Mouse (Mus musculus) thymus, postnatal 4 days (tissue): ENCODE data around the gene Tfrc.
A peak's percentile ranks its signal among the peaks of the same experiment; 100 is the strongest.

Experiments used
- DNase-seq: peaks from one replicate; pipeline ENCODE4 v3.0.0; 2021

Tfrc gene

DNA sequence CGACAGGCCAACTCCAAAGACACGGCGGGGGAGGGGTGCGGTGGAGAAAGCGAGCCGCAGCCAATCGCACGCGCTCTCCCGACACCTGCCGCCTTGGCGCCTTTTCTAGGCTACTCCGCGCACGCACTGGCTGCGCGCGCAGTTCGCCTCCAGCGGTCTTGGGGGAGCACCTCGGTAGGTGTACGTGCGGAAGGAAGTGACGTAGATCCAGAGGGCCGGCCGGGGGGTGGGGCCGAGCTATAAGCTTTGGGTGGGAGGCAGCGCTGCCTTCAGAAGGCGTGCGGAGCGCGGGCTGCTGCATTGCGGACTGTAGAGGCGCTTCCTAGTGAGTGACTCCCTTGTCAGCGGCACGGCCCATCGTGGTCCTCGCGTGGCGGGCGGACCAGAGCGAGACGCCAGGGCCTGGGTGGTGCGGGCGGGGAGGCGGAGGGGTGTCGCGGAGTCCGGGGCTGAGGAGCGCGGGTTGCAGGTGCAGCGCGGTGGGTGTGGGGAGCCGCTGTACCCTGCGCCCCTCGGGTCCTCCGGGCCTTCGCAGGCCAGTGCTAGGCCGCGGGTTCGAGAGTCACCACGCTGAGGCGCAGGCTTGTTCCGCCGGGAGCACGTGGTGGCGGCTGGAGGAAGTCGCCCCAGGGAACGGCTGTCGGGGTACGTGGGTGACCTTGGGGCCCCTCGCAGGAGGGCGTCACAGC lies at the start of gene Tfrc:
Gene Tfrc (plus strand): TSS at position 209 of the 689 bp plus-strand sequence.
- DNase-seq: peak; percentile 99

DNA sequence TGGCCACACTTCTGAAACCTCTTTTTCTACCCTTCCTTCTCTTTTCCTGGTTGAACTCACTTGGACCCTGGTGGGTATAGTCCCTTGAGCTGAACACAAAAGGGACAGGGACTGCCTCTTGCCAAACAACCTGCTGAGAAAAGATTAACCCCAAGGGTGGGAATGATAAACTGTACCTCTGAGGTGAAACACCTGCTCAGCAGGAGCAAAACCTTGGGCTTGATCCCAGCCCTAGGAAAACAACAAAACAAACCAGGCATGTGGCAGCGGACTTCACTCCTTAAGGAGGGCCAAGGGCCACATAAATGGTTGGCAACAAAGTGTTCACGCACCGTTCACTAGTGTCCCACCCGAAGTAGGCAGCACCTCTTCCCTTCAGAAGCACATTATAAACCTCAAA lies 49.2 kb upstream of the Tfrc start:
- no peak for DNase-seq

DNA sequence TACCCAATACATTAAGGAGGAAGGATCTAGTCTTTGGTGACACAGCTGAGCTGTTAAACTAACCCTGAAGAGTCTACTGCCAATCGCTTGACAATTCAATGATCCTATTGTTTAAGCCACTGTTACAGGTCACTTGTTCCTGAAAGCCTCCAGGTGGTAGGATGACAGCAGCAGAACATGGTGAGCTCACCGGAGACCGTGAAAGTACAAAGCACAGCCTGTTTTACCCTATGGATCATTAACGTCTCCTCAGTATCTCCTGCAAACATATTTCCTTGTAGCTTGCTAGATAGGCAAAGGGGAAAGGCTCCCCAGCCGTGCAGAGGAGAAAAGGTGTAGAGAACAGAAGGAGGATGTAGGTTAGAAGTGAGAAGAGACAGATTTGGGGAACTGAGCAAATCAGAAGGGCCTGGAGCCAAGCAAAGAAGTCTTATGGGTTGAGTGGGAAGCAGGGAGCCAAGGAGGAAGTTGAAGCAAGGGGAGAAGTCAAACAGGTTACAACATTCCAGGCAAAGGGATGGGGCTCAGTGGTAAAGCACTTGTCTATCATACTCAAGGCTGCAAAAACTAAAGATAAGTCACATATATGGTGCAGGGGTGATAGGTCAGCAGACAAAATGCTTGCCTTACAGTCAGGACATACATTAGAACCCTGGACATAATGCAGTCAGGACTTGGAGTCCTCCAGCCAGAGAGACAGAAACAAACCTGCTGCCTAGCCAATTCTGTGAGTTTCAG lies 45.5 kb upstream of the Tfrc start:
- DNase-seq: no peak

DNA sequence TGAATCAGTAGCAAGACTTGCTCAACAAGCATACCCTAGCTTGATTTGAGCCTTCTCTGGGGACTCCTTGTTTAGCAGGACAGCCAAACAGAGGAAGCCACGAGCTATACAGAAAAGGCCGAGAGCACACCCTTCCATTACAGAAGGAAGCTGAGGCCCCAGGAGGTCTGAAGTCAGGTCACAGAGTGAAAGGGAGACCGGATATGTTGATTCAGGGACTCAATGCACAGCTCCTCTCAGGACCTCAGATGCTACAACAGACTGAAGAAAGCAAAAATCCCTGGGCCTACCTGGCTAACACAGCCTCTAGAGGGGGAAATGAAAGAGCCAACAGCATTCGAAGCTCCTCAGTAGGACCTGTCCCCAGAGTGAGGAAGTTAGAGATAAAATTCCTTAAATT lies 41.4 kb upstream of the Tfrc start:
- no peak for DNase-seq

DNA sequence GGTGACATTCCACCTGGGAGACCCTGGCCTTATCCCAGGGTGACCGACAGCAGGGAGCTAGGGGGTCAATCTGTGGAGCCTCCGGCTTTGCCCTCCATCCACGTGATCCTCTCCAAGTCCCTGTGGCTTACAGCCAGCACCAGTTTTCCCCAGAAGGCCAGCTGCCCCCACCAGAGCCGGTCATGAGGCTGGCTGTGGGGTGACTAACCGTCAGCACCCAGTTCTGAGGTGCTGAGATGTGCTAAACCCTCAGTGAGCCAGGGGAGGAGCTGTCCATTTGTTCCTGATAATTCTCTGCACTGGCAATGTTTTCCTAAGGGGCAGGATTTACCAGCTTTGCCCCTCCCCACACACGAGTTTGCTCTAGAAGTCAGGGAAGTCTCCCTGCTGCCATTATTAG lies 40.3 kb upstream of the Tfrc start:
- DNase-seq: no peak

DNA sequence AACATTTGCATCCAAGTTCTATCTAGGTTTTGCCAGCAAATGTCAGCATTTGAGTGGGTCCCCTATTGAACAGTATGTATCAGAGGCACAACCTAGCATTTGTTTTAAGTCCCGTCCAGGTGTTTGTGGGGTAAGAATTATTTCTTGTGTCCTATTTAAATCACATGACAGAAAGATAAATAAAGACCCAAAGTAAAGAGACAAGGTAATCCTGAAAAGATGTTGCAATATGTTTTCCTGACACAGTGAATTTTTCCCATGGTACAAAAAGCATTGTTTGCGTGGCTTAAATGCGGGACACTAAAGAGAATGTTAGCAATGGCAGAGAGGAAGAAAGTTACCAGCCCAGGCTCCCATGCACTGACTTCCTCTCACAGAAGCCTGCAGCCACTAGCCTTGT lies 38.7 kb upstream of the Tfrc start:
- DNase-seq: no peak

DNA sequence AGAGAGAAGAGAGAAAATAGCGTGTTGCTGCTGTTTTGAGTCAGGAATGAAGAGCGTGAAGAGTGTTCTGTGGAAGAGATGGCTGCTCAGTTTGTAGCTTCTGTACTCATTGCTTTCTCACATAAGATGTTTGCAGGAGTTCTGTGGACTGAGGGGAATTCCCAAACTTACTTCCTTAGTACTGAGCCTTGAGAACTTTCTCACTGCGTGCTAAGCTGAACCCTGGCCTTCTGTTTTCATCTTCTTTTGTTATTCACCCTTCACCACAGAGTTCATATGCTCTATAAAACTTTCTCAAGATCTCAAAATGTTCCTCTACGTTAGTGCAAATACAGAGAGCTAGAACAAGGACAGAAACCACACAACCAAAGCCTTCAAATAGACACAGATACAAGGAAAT lies 36.2 kb upstream of the Tfrc start:
- no peak for DNase-seq

DNA sequence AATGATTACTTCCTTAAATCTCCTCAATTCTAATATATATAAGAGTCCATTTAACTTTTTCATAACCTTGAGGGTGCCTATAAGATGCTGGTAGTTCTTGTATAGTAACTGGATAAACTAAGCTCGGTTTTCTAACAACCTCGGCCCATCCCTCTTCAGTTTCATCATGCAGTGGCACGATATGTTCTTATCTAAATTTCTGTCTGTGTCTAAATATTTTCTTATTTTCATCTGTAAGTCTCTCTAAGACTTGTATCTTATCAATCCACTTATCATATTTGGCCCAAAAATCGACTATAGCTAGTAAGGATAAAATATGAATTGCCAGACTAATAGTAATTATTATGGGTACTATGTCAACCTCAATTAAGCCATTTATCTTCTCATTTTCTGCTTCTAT lies 22.2 kb upstream of the Tfrc start:
- DNase-seq: no peak

DNA sequence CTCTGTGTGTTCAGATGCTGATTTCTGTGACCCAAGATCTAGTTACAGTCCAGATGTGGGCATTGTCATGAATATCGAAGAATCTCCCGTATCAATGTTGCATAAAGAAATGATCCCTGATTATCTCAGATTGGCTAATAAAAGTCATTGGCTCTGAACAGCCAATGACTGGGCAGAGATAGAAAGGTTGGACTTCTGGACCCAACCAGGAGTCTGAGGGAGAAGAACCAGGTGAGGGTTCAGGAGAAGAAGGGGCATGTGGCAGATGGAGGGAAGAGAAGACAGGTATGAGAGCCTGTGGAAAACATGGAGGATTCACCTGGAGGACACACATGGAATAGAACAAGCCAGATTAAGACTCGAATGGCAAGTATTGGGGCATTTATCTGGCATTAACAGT lies 20.2 kb upstream of the Tfrc start:
- no peak for DNase-seq

DNA sequence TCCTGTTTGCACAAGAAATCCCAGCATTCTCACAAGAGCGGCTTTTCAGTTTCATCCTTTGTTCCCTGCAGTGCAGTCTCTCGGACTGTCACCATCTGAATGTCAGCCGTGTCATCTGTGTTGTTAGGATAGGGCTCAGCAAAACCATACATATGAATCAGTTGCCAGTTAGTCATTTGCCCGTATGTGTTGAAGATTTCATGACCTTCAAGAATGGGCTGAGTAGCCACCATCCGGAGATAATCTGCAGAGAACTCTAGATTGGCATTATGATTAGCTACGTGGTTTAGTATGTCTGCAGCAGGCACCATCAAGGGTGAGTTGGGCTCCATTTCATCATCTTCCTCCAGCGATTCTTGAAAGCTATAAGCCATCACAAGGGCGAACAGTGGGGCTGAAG lies 17.2 kb upstream of the Tfrc start:
- no peak for DNase-seq

DNA sequence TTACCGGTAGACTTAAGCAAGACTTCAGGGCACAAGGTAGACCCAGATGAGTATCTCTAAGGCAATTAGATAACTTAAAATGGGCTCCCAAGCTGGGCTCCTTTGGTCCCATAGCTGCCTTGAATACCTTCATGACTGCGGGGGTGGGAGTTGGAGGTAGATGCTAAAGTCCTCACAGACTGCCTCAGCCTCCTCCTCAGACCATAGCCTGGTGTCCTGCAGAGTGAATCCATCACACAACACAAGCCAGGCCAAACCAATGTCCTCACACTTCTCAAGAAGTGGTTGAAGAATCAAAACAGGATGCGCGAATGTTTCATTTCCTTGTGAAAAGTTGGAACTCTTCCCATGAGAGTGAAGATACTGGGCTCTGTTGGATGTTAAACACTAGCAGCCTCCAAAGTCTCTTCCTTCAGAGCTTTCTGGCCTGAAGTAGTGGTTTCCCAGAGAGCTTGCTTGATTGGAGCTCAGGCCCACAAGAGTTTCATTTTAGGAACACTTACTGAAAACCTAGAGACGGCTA lies 15.4 kb upstream of the Tfrc start:
- DNase-seq: peak; percentile 16

DNA sequence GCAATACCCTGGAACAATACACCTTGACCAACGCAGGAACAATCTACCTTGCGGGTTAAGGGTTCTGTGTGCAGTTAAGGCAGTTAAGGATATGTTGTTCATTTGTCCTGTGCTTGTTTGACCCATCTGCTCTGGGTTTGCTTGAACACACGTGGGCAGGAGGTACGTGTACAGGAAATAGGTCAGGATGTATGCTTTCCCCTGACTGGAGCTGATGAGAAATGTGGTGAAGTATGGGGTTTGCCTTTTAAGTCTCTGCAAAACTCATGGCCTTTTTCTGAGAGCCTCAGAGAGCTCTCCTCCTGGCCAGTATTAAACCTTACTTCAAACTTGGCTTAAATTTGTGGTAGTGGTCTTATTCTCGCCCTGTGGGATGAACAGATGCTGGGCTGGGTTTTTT lies 14.8 kb upstream of the Tfrc start:
- DNase-seq: peak; percentile 36

DNA sequence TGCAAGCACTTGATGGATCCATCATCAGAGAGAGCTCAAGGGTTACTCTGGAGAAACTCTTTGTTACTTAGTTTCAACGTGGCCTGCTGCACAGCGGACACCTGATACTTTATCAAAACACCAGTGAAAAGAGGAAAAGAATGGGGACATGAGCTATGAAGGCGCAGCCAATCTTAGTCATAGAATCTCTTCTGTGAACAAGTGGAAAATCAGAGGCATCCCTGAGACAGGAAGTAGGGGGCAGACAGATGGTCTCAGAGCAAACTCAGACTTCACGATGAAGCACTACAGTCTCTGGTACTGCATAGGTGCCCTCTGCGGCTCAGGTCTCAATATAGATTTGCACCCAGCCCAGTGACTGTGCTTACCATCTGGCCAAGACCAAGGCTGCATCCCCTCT lies 14.0 kb upstream of the Tfrc start:
- DNase-seq: peak; percentile 32

DNA sequence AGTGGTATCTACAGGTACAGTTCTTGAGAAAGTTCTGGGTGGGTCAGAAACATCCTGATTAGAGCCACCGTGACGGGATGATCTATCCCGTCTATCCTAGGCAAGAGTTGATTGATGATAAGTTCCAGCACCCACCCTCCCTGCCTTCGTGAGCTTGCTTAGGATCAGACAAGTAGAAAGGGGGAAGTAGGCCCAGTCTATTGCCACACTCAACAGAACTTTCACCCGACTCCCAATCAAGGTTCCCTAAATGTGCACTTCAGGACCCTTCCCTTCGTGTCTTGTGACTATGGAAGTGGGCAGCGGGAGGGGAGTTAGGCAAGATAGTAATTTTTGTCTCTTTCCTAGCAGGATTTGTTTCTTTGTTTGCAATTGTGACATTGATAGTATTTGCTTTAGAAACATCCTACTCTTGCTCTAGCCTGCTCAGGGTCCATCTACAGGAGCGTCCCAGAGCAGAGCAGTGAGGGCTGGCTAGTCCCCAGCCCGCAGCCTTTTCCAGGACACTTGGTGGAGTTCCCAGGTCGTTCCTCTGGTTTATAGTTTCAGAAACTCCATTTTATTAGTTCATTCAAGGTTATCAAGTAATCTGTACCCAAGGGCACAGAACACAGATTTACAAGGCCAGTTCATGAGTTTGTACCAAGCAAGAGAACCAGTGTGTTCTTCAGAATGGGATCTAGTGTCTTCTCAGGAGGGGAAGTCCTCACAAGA lies 13.4 kb upstream of the Tfrc start:
- peak; percentile 11 for DNase-seq

DNA sequence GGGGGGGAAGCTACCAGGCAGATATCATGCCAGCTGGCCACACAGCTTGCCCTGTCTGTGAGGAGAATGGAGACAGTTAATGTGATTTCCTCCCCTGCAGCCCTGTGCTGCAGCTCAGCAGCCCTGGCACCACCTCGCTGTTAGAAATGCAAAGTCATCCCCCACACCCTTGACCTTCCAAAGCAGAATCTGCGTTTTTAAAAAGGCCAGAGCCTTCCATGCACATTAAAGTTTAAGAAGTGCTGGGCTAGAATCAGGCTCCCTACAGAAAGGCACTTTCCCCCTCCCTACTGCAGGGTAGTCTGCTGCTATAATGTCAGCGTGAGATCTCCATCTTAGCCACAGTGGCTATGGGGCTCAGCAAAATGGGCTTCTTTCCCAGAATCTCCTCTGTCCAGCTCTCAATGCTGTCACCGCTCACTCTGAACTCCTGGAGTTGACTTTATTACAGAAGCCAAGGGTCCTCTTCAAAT lies 10.8 kb upstream of the Tfrc start:
- no peak for DNase-seq

DNA sequence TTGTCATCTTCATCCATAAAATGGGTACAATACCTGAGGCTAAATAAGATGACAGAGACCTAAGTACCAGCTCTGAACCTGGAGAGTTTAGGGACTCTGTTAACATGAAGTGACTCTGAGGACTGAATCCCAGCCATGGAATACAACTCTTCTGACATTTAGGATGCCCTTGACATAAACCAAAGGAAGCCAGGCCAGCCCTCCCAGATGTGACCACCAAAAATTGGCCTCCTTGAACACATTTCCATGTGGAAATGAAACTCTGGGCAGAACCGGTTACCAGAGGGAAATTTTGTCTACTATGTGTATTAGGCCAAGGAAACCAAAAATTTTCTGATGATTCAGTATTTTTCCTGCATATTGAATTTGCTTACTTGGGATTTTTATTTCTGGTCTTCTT lies 9.6 kb upstream of the Tfrc start:
- DNase-seq: no peak

DNA sequence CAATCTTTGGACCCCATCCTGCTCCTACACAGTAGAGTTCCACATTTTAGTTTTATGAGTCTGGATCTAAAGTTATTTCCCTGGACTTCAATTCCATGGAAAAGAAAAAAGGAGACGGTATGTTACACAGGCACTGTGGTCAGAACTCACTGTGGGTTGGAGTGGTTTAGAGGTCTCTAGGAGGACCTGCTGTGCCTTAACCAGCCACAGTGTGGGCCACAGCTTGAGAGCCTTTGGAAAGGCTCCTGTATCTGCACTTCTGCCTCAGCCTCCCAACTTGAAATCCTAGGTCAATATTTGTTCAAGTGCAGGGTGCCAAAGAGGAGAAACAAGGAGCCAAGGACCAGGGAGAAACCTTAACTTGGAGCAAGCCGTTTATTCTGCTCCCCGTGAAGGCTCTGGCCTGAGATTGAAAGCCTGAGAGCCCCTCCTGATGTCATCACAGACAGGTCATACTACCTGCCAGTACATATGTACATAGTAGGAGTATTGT lies 6.5 kb upstream of the Tfrc start:
- DNase-seq: no peak

DNA sequence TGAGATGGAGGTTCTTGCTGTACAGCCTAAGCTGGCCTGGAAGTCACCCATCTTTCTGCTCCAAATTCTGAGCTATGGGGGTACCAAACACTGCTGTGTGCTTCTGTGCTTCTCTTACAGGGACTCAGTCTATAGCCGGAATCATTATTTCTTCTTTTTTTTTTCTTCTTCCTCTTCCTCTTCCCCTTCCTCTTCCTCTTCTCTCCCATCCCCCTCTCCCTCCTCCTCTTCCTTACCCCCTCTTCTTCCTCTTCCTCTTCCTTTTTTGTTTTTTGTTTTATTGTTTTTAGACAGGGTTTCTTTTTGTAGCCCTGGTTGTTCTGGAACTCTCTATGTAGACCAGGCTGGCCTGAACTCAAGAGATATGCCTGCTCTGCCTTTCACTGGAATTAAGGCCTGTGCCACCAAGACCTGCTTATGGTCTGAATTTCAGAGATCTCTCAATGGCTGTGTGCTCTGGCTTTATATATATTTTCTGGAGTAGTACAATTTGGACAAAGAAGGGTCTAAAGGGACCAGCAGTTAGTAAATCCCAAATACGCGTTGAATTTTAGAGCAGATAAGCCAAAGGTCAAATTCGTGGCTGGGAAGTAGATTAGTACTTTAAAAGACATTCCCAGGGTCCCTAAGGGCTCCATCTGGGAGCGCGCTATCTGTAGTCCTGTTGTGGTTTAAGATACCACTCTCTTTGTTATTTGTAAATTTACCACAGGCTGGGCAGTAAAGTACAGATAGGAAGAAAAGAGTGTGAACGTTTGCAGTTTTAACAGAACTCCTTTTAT lies 967 bp upstream of the Tfrc start:
- no peak for DNase-seq

DNA sequence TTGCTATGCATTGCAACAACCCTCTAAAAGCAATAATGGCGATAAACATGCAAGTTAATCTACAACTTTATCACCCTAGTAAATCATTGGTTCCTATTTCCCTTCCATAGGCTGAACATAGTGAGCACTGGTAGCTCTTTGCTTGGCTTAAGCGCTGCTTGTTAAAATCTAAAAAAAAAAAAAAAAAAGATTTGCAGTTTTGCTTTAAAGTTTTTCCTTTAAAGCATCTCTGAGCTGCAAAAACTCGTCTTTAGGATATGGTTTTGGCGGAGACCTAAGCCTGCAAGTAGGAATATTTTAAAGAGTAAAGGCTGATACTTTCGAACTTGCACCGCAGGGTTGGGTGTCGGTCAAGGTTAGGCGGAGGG lies 392 bp upstream of the Tfrc start:
- DNase-seq: no peak

DNA sequence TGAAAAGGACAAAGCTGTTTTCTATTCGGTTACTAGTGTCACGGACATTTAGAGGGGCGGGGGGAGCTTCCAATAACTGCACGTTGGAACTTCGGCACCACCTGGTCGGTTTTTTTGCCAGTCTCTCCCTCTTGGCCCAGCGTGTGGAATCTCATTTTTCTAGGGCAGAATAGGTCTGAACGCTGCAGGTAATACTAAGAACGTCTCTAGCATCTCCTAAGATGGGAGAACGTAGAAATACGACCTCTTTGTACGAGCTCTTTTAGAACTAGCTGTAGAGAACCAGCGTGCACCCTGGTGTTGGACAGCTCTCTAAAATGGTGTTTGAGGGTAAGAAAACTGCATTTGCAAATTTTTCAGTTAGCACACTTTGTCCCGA lies 670 bp downstream of the Tfrc start:
- no peak for DNase-seq

DNA sequence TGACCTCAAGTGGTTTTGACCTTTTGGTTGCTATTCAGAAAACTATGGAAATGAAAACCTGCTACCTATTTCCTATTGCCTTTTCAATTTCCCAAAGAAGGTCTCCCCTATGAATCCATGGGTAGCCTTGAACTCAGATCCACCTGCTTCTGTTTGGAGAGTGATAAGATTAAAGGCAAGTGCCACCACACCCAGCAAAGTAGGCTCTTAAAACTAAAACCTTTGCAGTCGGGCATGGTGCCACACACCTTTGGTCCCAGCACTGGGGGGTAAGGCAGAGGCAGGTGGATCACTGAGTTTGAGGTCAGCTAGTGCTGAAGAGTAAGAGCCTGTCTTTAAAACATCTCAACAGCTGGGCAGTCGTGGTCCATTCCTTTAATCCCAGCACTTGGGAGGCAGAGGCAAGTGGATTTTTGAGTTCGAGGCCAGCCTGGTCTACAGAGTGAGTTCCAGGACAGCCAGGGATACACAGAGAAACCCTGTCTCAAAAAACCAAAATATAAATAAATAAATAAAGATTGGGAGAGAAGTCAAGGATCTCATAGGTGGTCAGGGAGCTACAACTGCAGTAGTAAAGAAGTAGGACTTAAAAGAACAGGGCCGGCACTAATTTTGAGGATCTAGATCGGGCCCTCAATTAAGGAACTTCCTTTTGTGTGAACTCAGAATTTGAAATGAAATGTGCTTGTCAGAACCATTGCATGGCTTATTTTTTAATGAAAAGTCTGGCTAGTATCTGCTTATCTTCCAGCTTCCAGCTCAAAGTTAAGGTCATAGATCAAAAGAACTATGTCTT lies 1.9 kb downstream of the Tfrc start:
- peak; percentile 19 for DNase-seq

DNA sequence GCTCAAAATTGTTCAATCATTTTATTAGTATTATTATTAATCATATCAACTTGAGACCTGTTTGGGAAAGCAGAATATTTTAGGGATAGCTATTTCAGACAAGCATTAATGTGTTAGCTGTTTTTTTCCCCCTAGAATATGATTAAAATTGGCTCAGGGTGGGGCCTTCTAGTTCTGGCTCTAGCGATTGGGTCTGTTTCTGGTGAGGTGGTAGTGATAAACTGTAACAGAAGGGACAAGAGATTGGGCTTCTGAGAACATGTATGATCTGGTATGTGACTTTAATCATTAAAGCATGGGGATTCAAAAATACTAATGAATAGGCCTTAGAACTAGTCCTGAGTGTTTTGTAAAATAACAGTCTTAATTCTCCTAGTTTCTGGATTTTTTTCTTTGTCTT lies 3.3 kb downstream of the Tfrc start:
- DNase-seq: no peak
